Mouse (Mus musculus) mouse embryonic stem cell (cell line): ENCODE data around the gene Ggt5.

Source experiments
- in situ Hi-C, 2 experiments: fragments of 300-500 bp; cut with MboI; formaldehyde crosslinking; loops; 1 replicate in 1 of 2; 3 replicates in 1 of 2; pipeline ENCODE4 v1.14.3; 2019 to 2020; ENCODE audit warnings: low sequenced_read_pairs in 2 of 2, low pct_unique_long_range_greater_than_20kb in 1 of 2, mixed read lengths in 1 of 2; ENCODE audit not compliant: unreplicated experiment in 1 of 2

Gene Ggt5

GRCm38 (mm10) chr10:75589129-75589528 is at the start of gene Ggt5:
TSS of gene Ggt5 (plus strand) at chr10:75589340.
- in situ Hi-C loops = loop anchor here (10.0 to 25.0 kb wide), 3 partner anchors 116 to 373 kb away; partner anchors contain the start of gene Gm5134 (in 1 of the 2)

- in situ Hi-C loops = no loop called here
Measured at GRCm38 (mm10) chr10:75547901-75548300, 41.2 kb upstream of the Ggt5 start.

- in situ Hi-C loops = no loop called here
Measured at GRCm38 (mm10) chr10:75548486-75548885, 40.7 kb upstream of the Ggt5 start.

GRCm38 (mm10) chr10:75549886-75550285 is 39.3 kb upstream of the Ggt5 start:
- in situ Hi-C loops = no loop called here

GRCm38 (mm10) chr10:75551175-75551574 is 38.0 kb upstream of the Ggt5 start:
- in situ Hi-C loops = no loop called here

- in situ Hi-C loops = no loop called here
Measured at GRCm38 (mm10) chr10:75552106-75552505, 37.0 kb upstream of the Ggt5 start.

GRCm38 (mm10) chr10:75552701-75553450 is 36.3 kb upstream of the Ggt5 start:
- in situ Hi-C loops = no loop called here

GRCm38 (mm10) chr10:75554090-75554489 is 35.0 kb upstream of the Ggt5 start:
- in situ Hi-C loops = no loop called here

- in situ Hi-C loops = no loop called here
Measured at GRCm38 (mm10) chr10:75555557-75555956, 33.6 kb upstream of the Ggt5 start.

GRCm38 (mm10) chr10:75556026-75556425 is 33.1 kb upstream of the Ggt5 start:
- in situ Hi-C loops = no loop called here

GRCm38 (mm10) chr10:75558515-75558914 is 30.6 kb upstream of the Ggt5 start:
- in situ Hi-C loops = no loop called here

- in situ Hi-C loops = no loop called here
Measured at GRCm38 (mm10) chr10:75559041-75559675, 30.0 kb upstream of the Ggt5 start.

GRCm38 (mm10) chr10:75559676-75560548 is 29.2 kb upstream of the Ggt5 start, which contains the start of gene Lrrc75b:
TSS of gene Lrrc75b (minus strand) at chr10:75560330.
- in situ Hi-C loops = no loop called here

GRCm38 (mm10) chr10:75560549-75560899 is 28.6 kb upstream of the Ggt5 start:
- in situ Hi-C loops = no loop called here

- in situ Hi-C loops = no loop called here
Measured at GRCm38 (mm10) chr10:75561071-75561654, 28.0 kb upstream of the Ggt5 start, which contains the start of gene Ggt1. TSS of gene Ggt1 (plus strand) at chr10:75561604.

- in situ Hi-C loops = no loop called here
Measured at GRCm38 (mm10) chr10:75562596-75562995, 26.5 kb upstream of the Ggt5 start.

- in situ Hi-C loops = no loop called here
Measured at GRCm38 (mm10) chr10:75564687-75565265, 24.4 kb upstream of the Ggt5 start.

GRCm38 (mm10) chr10:75565436-75565835 is 23.7 kb upstream of the Ggt5 start:
- in situ Hi-C loops = no loop called here
